Mouse (Mus musculus) testis, postnatal 10 days (tissue): ENCODE measurements around the gene Aff4.
A peak's percentile ranks its signal among the peaks of the same experiment; 100 is the strongest.
"Not testable (repeated sequence)": the region's sequence is repeated elsewhere in the genome, so short reads cannot be mapped to it uniquely, and the experiment has no call there.

Experiments used
- DNase-seq: peaks from one replicate; pipeline ENCODE4 v3.0.0; 2021; ENCODE audit warnings: low spot score

Gene Aff4

DNA sequence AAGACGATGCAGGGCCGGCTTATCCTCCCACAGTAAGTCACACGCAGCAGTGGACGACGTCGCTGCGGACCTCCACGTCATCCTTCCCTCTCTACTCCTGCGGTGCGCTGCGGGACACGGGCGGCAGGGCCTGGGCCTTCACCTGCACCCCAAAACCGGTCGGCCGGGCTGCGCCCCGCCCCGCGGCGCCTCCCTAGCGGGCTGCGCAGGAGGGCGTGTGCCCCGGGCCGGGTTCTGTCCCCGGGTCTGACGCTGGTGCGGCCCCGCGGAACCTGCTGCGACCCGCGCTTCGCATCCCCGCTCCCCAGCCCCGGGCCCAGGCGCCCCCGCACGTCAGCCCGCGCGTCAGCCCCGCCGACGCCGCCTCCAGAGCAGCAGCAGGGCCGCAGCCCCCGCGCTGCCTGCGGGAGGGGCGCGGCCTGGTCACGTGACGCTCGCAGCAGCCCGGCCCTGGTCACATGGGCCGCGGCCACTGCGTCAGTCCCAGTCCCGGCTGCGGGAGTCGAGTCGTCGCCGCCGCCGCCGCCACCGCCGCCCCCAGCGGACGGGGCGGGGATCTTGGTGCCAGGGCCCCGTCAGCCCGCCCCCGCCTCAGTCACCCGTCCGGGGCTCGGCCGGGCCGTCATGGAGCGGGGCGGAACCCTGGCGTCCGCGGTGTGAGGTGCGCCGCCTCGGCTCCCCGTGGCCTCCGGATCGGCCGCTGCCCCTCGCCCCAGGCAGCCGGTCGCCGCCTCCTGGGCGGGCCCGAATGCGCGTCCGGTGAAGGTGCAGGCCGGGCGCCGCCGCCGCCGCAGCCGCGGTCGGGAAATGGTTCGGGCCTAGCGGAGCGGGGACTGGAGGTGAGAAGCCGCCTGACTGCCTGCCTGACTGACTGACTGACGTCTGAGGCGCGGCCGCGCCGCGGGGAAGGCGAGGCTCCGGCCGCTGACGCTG, at the start of gene Aff4:
Gene Aff4 (plus strand): TSS at position 543 of the 933 bp plus-strand sequence.
- DNase-seq = peak; percentile 90

DNA sequence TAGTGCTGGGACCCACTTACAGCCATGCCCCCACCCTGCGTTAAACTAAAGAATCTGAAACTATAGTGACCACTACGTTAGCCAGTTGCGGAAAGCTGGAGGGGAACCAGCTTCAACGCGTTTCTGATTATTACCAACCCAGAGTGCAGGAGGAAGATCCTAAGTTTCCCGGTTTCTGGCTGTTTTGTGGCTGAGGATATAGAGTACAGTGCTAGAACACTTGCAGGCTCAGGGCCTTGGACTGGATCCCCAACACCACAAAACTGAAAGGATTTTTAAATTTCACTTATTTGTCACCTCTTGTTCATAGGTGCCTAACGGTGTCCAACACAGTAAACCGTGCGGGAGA, 49.5 kb upstream of the Aff4 start:
- no peak for DNase-seq

DNA sequence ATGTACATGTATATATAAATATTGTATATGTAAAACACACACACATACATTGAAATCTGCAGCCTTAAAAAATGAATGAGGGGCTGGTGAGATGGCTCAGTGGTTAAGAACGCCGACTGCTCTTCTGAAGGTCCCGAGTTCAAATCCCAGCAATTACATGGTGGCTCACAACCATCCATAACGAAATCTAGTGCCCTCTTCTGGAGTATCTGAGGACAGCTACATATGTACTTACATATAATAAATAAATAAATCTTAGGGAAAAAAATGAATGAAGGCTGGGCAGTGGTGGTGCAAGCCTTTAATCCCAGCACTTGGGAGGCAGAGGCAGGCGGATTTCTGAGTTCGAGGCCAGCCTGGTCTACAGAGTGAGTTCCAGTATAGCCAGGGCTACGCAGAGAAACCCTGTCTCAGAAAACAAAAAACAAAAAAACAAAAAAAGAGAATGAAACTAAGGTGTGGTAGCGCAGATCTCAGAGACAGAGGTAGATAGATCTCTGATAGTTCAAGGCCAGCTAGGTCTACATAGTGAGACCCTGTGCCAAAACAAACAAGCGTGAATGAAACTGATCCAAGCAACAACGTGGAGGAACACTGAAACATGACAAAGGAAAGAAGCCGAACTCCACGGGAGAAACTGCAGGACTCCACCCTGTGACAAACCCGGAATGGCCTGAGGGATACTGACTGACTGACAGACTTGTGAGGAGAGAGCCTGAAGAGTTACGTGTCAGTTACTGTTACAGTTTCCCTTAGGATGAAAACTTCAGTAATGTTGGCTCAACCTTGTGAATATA, 46.4 kb upstream of the Aff4 start:
- DNase-seq = no peak

DNA sequence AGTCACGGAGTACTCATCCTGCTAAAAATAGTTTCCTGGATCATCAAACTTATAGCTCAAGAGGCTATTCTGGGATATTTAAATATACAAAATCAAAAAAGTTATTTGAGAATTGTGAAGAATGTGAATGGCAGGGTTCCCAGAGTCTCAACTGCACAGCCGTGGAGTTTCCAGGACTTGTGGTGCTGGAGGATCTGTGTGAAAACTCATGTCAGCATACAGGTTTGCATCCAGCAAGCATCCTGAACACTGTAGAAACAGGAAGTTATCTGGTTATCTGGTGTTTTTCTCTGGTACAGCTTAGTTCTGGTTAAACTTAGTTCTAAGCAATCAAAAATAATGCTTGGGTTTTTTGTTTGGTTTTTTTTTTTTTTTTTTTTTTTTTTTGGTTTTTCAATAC, 43.7 kb upstream of the Aff4 start:
- no peak for DNase-seq

DNA sequence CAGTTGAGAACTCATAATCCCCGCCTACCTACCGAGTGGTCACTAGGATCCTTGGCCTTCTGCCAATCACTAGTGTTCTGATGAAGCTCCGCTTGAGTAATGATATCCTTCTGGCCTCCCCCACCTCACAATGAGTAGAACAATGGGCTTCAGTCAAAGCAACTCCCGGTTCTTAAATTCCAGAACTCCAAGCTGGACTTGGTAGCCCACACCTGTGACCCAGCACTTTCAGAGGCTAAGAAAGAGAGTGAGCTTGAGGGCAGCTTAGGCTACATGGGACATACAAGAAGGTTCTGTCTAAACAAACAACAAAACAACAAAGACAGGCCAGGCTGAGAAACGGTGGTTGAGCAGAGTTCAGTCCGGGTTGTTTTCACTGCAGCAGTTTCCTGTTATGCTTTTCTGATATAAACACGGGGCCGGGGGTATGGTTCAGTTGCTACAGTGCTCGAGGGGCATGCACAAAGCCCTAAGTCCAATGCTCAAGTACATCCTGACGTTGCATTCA, 43.0 kb upstream of the Aff4 start:
- peak; percentile 47 for DNase-seq

DNA sequence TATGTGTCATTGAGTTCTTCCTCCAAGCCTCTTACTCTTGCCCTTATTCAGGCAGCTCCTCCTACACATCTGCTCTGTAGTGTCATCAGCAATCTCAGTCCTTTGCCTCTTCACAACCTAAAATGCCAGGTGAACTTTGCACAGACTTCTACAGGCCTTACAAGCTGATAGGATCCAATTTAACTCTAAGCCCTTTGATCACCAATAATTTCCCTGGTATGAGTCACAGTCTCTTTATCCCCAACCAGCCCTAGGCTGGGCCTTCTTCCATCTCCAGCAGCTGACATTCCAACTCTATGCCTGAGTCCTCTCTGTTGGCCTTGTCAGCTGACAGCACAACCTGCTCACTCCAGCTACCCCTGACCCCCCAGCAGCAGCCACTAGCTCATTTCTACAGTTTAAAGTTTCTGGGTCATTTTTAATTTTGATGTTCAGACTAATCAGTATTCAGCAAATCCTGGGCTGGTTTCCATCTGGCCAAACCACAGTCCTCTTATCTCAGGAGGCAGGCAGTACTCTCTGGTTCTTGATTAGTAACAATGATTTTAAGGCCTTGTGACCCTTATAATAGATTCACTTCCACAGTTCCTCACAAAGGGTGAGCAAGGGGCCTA, 42.3 kb upstream of the Aff4 start:
- DNase-seq = peak; percentile 40

DNA sequence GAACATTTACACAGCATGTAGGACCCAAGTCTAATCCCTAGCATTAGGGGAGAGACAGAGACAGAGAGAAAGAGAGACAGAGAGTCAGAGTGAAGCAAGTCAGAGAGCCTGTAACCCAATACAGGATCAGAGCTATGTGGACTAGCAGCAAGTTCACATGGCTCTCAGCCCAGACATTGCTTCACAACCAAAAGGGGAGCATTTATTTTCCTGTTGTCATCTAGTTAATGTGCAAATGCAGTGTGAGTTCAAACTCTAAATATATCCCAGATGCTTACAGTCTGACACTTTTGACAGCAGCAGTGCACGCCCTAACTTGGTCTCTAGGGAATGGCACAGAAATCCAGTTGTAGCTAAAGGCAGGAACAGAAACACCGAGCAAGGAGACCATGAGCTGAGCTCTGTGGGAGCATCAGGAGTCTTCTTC, 41.7 kb upstream of the Aff4 start:
- DNase-seq = no peak

DNA sequence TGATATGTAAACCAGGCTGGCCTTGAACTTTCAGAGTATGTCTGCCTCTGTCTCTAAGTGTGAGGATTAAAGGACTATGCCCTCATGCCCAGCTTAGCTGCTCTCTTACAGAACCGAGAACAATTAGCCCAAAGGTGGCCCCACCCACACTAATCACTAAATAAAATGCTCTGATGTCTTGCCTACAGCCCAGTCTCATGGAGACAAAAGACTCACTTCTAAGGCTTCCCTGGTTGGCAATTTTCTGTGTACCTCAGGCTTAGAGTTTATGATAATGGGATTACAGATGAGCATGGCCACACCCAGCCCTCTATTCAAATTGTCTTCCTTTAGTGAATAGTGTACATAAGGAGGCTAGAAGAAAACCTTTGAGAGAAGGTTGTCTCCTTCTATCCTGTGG, 39.2 kb upstream of the Aff4 start:
- no peak for DNase-seq

DNA sequence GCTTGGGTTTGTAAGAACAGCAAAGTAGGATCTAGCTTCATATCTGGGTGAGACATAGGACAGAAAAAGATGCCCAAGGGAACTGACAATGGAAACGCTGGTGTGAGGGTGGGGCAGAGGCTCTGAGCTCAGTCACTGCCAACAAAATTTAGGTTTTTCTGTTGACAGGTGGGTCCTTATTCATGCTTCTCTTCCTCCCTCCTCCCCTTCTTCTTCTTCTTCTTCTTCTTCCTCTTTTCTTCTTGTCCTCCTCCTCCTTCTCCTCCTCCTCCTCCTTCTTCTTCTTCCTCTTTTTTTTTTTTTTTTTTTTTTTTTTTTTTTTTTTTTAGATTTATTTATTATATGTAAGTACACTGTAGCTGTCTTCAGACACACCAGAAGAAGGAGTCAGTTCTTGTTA, 37.8 kb upstream of the Aff4 start:
- DNase-seq = not testable (repeated sequence)

DNA sequence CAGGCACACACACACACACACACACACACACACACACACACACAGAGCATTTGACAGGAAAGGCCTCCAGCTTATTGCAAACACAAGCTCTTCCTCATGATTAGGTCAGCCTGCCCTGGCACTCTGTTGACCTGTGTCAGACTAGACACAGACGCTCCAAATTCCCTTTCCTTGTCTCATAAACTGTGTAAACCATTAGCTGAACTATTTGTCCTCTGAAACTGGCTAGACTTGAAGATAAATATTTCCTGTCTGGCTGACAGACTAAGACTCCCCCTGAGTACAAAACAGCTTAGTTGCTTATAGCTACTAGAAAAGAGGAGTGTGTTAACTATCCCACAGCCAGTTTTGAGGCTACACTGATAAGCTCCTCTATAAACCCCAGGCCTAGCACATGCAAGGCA, 35.9 kb upstream of the Aff4 start:
- DNase-seq = no peak

DNA sequence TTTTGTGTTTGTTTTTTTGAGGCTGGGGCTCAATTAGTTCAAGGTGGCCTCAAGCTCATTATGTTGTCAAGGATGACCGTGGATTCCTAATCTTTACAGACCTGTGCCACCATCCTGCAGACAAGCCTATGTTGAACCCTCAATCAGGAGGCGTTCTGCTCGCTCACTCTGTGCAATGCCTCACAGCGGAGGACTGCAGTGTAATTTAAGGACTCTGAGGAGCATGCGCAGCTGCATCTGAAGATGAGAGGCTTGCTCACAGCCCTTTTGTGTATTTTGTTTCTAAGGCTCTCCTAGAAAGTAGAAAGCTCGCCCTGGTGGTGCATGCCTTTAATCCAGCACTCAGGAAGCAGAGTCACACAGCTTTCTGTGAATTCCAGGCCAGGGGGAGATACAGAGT, 33.6 kb upstream of the Aff4 start:
- DNase-seq = no peak

DNA sequence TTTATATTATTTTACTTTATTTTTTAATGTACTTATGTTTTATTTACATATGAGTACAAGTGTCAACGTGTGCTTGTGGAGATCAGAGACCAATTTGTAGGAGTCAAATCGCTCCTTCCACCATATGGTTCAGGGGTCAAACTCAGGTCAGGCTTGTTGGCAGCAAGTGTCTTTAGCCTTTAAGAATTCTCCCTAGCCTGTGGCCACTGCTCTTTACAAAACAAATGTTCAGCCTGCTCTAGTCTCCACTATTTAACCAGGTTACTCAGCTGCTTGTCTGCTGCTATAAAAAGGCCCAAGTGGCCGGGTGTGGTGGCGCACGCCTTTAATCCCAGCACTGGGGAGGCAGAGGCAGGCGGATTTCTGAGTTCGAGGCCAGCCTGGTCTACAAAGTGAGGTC, 32.6 kb upstream of the Aff4 start:
- no peak for DNase-seq

DNA sequence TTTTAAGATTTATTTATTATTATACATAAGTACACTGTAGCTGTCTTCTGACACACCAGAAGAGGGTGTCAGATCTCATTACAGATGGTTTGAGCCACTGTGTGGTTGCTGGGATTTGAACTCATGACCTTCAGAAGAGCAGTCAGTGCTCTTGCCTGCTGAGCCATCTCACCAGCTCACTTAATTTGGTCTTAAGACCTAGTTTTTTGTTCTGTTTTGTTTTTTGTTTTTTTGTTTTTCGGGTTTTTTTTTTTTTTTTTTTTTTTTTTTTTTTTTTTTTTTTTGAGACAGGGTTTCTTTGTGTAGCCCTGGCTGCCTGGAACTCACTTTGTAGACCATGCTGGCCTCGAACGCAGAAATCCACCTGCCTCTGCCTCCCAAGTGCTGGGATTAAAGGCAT, 32.1 kb upstream of the Aff4 start:
- not testable (repeated sequence) for DNase-seq

DNA sequence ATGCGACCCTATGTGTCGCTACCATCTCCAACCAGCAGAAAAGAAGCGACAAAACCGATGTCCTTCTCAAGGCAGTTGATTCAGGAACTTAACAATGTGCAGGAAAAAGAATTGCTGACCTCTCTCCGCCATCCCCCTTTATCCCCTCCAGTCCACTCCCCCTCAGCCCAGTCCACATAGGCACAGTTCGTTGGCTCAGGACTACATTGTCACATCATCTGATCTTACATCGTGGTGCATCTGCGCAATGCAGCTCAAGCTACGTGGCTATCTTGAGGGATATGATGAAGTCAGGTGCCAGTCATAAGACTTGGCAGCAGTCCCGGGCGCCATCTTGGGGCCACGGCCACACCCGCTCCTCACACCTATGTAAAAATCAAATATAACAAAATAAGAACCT, 30.8 kb upstream of the Aff4 start:
- not testable (repeated sequence) for DNase-seq

DNA sequence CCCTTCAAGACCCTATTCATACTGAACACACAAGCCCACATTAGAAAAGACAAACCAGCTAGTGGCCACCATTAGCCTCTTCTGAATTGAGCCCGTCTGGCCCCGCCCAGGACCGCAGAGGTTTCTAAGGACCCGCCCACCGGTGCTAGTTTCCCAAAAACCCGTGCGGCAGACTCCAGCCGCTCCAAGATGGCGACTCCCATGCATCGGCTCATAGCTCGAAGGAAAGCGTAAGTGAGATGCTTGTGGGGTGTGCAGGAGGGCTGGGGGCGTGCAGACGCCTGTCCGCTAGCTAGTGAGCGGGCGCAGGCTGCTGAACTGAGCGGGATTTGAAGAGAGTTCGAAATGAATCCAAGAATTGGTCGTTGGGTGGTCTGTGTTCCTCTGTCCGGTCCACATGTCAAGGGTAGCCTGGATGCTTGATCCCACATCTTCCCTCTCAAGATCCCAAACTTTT, 26.1 kb upstream of the Aff4 start, which contains the start of gene Zcchc10:
Gene Zcchc10 (plus strand): TSS at position 168 of the 457 bp plus-strand sequence.
- DNase-seq = peak; percentile 92

DNA sequence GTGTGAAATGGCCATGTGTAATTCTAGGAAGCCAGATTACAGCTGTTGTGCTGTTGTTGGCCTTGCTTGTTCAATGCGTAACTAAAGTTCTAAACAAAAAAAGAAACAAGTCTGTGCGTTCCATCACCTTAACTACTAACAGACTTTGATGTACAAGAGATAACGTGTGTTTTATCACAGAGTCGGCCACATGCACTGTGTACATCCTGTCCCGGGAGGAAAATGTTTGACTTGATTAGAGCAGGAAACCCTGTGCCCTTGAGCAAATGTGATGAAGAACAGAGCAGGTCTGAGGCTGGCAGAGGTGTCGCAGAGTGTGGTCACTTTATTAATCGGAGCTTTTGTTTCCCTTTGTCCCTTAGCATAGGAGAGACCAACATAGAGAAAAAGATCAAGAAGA, 20.3 kb upstream of the Aff4 start:
- DNase-seq = no peak

DNA sequence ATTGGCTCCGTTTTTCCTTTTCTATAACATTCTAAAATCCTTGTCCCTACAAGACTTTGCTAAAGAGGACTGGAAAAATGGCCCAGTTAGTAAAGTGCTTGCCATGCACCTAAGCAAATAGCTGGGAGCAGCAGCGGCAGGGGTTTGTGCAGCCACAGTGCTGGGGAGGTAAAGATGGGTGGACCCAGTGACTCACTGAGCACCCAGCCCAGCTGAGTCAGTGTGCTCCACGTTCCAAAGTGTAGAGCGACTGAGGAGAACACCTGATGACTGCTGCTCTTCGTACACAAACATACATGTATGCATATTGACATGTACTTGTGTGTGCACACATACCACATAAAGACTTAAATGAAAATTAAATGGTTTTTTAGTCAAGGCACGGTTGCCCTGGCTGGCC, 19.5 kb upstream of the Aff4 start:
- no peak for DNase-seq

DNA sequence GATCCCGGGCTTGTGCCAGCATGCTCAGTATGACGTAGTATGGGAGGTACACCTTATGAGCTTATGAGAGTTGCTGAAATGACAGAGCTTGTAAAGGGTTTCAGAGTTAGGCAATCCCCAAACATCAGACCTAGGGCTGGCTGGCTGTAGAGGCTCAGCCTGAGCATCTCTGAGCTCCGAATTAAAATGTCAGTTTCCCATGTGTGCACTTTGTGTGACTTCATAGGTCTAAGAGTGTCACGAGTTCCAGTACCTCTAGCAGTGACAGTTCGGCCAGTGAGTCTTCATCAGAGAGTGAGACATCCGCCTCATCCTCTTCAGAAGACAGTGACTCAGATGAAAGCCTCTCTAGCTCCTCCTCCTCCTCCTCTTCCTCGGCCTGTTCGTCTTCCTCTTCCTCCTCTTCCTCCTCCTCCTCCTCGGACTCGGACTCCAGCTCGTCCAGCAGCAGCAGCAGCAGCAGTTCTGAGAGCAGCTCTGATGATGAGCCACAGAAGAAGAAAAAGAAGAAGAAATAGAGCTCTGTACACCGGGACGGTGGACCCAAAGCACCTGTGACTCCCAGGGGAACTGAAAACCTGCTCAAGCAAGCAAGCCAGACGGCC, 18.5 kb upstream of the Aff4 start:
- DNase-seq = no peak

DNA sequence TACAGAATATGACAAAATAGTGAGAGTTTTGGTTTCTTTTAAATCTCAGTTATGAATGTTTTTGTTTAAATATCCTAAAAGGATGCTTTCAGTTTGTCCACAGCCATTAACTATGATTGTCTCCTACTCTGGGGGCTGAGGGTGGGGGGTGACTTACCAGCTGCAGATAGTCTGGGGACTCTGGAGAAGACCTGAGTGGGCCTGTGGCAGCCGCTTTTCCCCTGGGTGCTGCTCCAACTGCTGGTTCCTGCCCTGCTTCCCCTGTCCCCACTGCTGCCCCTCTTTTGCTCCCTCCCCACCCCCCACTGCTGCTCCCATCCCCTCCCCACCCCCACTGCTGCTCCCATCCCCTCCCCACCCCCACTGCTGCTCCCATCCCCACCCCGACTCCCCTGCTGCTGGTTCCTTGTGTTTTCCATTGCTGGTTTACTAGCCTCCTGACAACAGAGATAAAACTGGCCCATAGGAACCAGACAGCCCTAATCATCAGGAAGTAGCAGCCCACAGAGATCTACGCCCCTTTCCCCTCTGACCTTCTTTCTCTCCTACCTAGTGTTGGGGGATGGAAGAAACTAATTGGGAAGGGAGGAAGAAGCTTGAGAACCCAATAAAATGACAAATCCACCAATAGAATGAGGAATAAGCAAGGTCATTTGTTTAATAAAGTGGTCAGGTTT, 15.0 kb upstream of the Aff4 start:
- no peak for DNase-seq

DNA sequence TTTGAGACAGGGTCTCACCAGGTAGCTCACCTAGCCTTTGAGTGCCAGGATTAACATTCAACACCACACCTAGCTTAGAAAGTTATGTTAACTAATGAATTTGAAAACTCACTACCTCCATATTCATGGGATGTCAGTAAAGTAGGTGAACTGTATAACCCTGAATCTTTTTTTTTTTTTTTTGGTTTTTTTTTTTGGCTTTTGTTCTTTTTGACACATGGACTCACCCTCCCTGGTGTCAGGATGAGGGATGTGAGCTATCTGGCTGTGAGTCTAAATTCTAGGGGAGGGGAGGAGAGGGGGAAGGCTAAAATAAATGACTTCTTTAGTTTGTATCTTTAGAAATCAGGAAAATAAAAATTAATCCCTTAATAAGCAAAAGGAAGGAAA, 14.5 kb upstream of the Aff4 start:
- no peak for DNase-seq

DNA sequence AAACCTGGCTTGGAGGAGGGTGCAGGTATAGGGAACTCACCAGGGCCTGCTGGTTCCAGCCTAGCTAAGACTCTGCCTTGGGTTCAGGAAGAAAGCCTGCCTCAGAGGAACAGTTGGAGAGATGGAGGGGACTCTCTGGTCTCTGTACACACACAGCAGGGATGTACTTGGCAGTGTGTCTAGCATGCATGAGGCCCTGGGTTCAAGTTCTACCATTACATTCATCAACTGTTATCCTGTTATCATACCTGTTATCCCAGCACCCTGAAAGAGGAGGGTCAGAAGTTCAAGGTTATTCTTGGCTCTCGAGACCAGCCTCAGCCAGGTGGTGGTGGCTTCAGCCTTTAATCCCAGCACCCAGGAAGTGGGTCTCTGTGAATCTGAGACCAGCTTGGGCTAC, 13.7 kb upstream of the Aff4 start:
- no peak for DNase-seq
